Mouse (Mus musculus): ENCODE data around the gene Rab9. TPM values are rescaled to one million over a fixed set of nuclear protein-coding genes. Genes with fewer than 3 reads are reported as not detected.

Gene Rab9
- total and polyA plus RNA-seq, 3 experiments = 21.5 to 60.9 (median 36.2) TPM

DNA sequence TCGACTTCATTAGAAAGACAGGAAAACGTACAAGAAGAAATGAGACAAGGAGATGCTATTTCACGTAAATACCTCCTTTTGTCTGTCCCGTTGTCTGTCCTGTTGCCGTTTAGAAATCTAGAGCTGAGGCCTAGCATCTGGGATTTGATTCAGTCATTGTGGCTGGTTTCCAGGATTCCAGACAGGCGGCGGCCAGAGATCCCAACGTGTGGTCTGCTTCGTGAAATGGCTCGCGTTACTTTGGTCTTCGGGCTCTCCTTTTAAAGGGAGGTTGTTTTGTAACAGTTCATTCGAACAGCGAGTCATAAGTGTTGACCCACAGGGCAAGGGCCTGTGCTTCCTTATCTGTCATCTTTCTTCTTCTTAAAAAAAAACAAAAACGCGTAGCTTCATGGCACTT lies 38.7 kb upstream of the Rab9 start, which contains the start of gene Tceanc:
TSS of gene Tceanc (minus strand) at position 223 of the 400 bp plus-strand sequence.
- Histone ChIP-seq H3K36me3 (replicated peaks in 1 of 2; ENCODE audit: control insufficient read depth in 1 of 2, insufficient read depth in 1 of 2, low read length in 1 of 2) (no peaks in the 10 kb centered on the region), H3K4me2 (ENCODE audit: insufficient read depth, low read depth, poor library complexity, severe bottlenecking) (no peak within 1 kb of the TSS), H3K4me3 (replicated peaks in 1 of 3; ENCODE audit: low read depth in 2 of 3, low read length in 2 of 3, poor library complexity in 1 of 3) (no peak within 1 kb of the TSS), H3K4me1 (ENCODE audit: control insufficient read depth in 1 of 2, insufficient read depth in 2 of 2) (peaks cover 0 to 13% of the 10 kb centered on the region in 2 experiments; a peak in 1 of 4 replicates), H3K27me3 (replicated peaks) (no peaks in the 10 kb centered on the region), H3K9ac (ENCODE audit: insufficient read depth, low read depth) (no peak within 1 kb of the TSS), H3K27ac (ENCODE audit: insufficient read depth, low read depth) (no peak within 1 kb of the TSS), H3K79me2 (replicated peaks; ENCODE audit: control insufficient read depth, extremely low read depth, insufficient read depth, poor library complexity, severe bottlenecking) (no peaks in the 10 kb centered on the region), H3K9me3 (replicated peaks; ENCODE audit: low read length) (no peaks in the 10 kb centered on the region)
- in situ Hi-C loops (cut with MboI; ENCODE audit: low pct_ligation_motif_present, low pct_unique_long_range_greater_than_20kb, low sequenced_read_pairs) = no loop called here
- no peak for TF ChIP-seq MXI1 (IDR thresholded peaks at IDR 0.05; ENCODE audit: low read depth, low read length)
- no peak for TF ChIP-seq E2F4 (IDR thresholded peaks at IDR 0.05; ENCODE audit: insufficient replicate concordance, low read depth, low read length)
- no peak for TF ChIP-seq SMC3 (IDR thresholded peaks at IDR 0.05; ENCODE audit: low read depth, low read length)
- TF ChIP-seq MAZ (IDR thresholded peaks at IDR 0.05; ENCODE audit: low read depth, low read length) = no peak
- TF ChIP-seq MAX (IDR thresholded peaks at IDR 0.05; ENCODE audit: low read length) = no peak
- no peak for TF ChIP-seq MYC (IDR thresholded peaks at IDR 0.05; ENCODE audit: low read depth, low read length)
- TF ChIP-seq KAT2A (IDR thresholded peaks at IDR 0.05; ENCODE audit: insufficient replicate concordance, low read length) = no peak
- no peak for DNase-seq (ENCODE audit: extremely low read depth)
- dilution Hi-C loops (cut with MboI; ENCODE audit: extremely low pct_ligation_motif_present, extremely low pct_unique_long_range_greater_than_20kb, low sequenced_read_pairs) = no loop called here

DNA sequence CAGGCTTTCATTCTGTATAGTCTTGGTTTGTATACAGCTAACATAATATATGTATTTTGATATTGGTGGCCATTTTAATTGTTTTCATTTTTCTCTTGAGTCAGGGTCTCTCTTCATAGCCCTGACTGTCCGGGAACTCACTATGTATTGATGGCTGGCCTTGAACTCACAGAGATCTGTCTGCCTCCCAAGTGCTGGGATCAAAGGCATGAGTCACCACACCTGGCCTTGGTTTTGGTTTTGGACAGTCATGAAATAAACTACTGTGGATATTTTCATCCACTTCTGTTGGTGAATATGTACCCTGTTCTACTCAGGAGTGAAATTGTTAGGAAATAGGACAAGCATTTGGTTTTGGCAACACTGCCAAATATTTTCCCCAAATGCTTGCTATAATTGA lies 37.0 kb upstream of the Rab9 start:
- Histone ChIP-seq H3K27ac (ENCODE audit: insufficient read depth, low read depth) (no peak overlapping the region), H3K9ac (ENCODE audit: insufficient read depth, low read depth) (no peak overlapping the region), H3K36me3 (replicated peaks in 1 of 2; ENCODE audit: control insufficient read depth in 1 of 2, insufficient read depth in 1 of 2, low read length in 1 of 2) (no peaks in the 10 kb centered on the region), H3K9me3 (replicated peaks; ENCODE audit: low read length) (no peaks in the 10 kb centered on the region), H3K27me3 (replicated peaks) (no peaks in the 10 kb centered on the region), H3K4me1 (ENCODE audit: control insufficient read depth in 1 of 2, insufficient read depth in 2 of 2) (peaks cover 0 to 13% of the 10 kb centered on the region in 2 experiments; a peak in 1 of 4 replicates), H3K79me2 (replicated peaks; ENCODE audit: control insufficient read depth, extremely low read depth, insufficient read depth, poor library complexity, severe bottlenecking) (no peaks in the 10 kb centered on the region), H3K4me2 (ENCODE audit: insufficient read depth, low read depth, poor library complexity, severe bottlenecking) (no peak overlapping the region), H3K4me3 (replicated peaks in 1 of 3; ENCODE audit: low read depth in 2 of 3, low read length in 2 of 3, poor library complexity in 1 of 3) (no peak overlapping the region)
- in situ Hi-C loops (cut with MboI; ENCODE audit: low pct_ligation_motif_present, low pct_unique_long_range_greater_than_20kb, low sequenced_read_pairs) (no loop called here), dilution Hi-C loops (cut with MboI; ENCODE audit: extremely low pct_ligation_motif_present, extremely low pct_unique_long_range_greater_than_20kb, low sequenced_read_pairs) (no loop called here)
- no peak for TF ChIP-seq GABPA (IDR thresholded peaks at IDR 0.05; ENCODE audit: insufficient replicate concordance, low read depth, low read length)
- no peak for TF ChIP-seq NRF1 (IDR thresholded peaks at IDR 0.05; ENCODE audit: low read depth, low read length)
- TF ChIP-seq USF1 (IDR thresholded peaks at IDR 0.05; ENCODE audit: low read depth, low read length) = no peak
- no peak for TF ChIP-seq TCF12 (IDR thresholded peaks at IDR 0.05; ENCODE audit: low read depth, low read length)
- no peak for TF ChIP-seq MXI1 (IDR thresholded peaks at IDR 0.05; ENCODE audit: low read depth, low read length)
- TF ChIP-seq POLR2AphosphoS2 (IDR thresholded peaks at IDR 0.05; ENCODE audit: low read depth, low read length) = no peak
- no peak for TF ChIP-seq ZNF384 (IDR thresholded peaks at IDR 0.05; ENCODE audit: low read depth, low read length)
- TF ChIP-seq ETS1 (conservative IDR thresholded peaks at IDR 0.05; ENCODE audit: low read depth, low read length) = no peak
- TF ChIP-seq IRF4 (IDR thresholded peaks at IDR 0.05; ENCODE audit: low read depth, low read length) = no peak
- TF ChIP-seq ELF1 (IDR thresholded peaks at IDR 0.05; ENCODE audit: low read depth, low read length) = no peak
- no peak for DNase-seq (ENCODE audit: extremely low read depth)
